ENCODE assay signal across 11 mouse cellular contexts in the genomic region with DNA sequence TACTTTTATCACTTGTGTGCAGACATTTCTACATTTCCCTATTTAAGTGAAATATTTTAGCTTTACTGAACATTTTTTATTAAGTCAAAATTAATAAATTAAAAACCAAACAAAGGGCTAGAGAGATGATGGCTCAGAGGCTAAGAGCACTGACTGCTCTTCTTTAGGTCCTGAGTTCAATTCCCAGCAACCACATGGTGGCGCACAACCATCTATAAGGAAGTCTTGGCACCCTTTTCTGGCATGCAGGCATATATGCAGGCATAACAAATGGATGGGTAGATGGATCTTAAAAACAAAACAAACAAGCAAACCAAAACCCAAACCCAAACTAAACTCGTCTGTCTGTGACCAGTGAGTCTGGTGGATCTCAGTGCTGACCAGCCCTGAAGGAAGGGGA. TPM values are rescaled to one million over a fixed set of nuclear protein-coding genes. Genes with fewer than 3 reads are reported as not detected.
DNase-seq lines count a peak whose midpoint lies in the region; ATAC-seq and TF ChIP-seq lines count a peak whose summit lies in the region.
"Had no signal": no experiment of that assay in that cellular context is flagged by ENCODE, and none has a peak within 500 bp of the region (broad histone marks: within the 10 kb centered on the region; RNA-seq: fewer than 3 reads in every experiment).

No protein-coding gene starts in this region.

- no peak overlapping the region for H3K27ac ChIP-seq in heart, postnatal 0 days (ENCODE audit: low read depth)
- no peak overlapping the region for H3K27ac ChIP-seq in midbrain, embryonic 12.5 days (replicated peaks)
- H3K27ac ChIP-seq in midbrain, embryonic 16.5 days (ENCODE audit: low read length) = no peak overlapping the region
- H3K27ac ChIP-seq in embryonic facial prominence, embryonic 14.5 days (replicated peaks; ENCODE audit: low read depth, low read length) = no peak overlapping the region
- H3K27ac ChIP-seq: heart, embryonic 15.5 days; neural tube, embryonic 12.5 days had no signal

- H3K4me2 ChIP-seq in heart, postnatal 0 days (ENCODE audit: low read depth, low read length) = no peak overlapping the region
- no peak overlapping the region for H3K4me2 ChIP-seq in midbrain, embryonic 12.5 days (replicated peaks)
- no peak overlapping the region for H3K4me2 ChIP-seq in midbrain, embryonic 16.5 days (ENCODE audit: low read length)
- H3K4me2 ChIP-seq in embryonic facial prominence, embryonic 14.5 days (ENCODE audit: low read depth, low read length) = no peak overlapping the region
- H3K4me2 ChIP-seq: heart, embryonic 15.5 days; neural tube, embryonic 12.5 days had no signal

- no peak for ATAC-seq in heart, postnatal 0 days (ENCODE audit: insufficient read depth, low read depth)
- ATAC-seq in midbrain, embryonic 12.5 days (ENCODE audit: low FRiP score, low read depth) = 0 out of 2 replicates have a peak, but pooled peaks have one; percentile 8
- ATAC-seq in midbrain, embryonic 16.5 days = no peak
- no peak for ATAC-seq in embryonic facial prominence, embryonic 14.5 days (ENCODE audit: low read depth)

- intact Hi-C loops in heart, postnatal 10 days (cut with DNase I) = loop anchor here (5.0 kb wide), 1 partner anchor 180 kb away; no protein-coding TSS in a partner anchor

- no peaks in the 10 kb centered on the region for H3K9me3 ChIP-seq in heart, postnatal 0 days (replicated peaks; ENCODE audit: control insufficient read depth, low read length)
- no peaks in the 10 kb centered on the region for H3K9me3 ChIP-seq in midbrain, embryonic 12.5 days
- H3K9me3 ChIP-seq in midbrain, embryonic 16.5 days (replicated peaks; ENCODE audit: control insufficient read depth, low read length, poor library complexity, severe bottlenecking) = no peaks in the 10 kb centered on the region
- no peaks in the 10 kb centered on the region for H3K9me3 ChIP-seq in embryonic facial prominence, embryonic 14.5 days (ENCODE audit: control insufficient read depth, low read length)
- H3K9me3 ChIP-seq: heart, embryonic 15.5 days; neural tube, embryonic 12.5 days had no signal

- no peaks in the 10 kb centered on the region for H3K4me1 ChIP-seq in heart, postnatal 0 days (ENCODE audit: control insufficient read depth, insufficient read depth)
- H3K4me1 ChIP-seq in midbrain, embryonic 12.5 days = no peaks in the 10 kb centered on the region
- H3K4me1 ChIP-seq in midbrain, embryonic 16.5 days (ENCODE audit: control insufficient read depth, insufficient read depth, low read length) = no peaks in the 10 kb centered on the region
- no peaks in the 10 kb centered on the region for H3K4me1 ChIP-seq in embryonic facial prominence, embryonic 14.5 days (ENCODE audit: control insufficient read depth, insufficient read depth, low read length)
- H3K4me1 ChIP-seq: neural tube, embryonic 12.5 days had no signal

- H3K9ac ChIP-seq in heart, postnatal 0 days (replicated peaks; ENCODE audit: low read depth, low read length) = no peak overlapping the region
- no peak overlapping the region for H3K9ac ChIP-seq in midbrain, embryonic 12.5 days (replicated peaks)
- H3K9ac ChIP-seq in midbrain, embryonic 16.5 days (ENCODE audit: low read depth, low read length) = no peak overlapping the region
- no peak overlapping the region for H3K9ac ChIP-seq in embryonic facial prominence, embryonic 14.5 days (ENCODE audit: low read depth, low read length)
- H3K9ac ChIP-seq: heart, embryonic 15.5 days; neural tube, embryonic 12.5 days had no signal

- no peaks in the 10 kb centered on the region for H3K27me3 ChIP-seq in heart, postnatal 0 days (ENCODE audit: control insufficient read depth, insufficient read depth, low read length)
- H3K27me3 ChIP-seq in midbrain, embryonic 12.5 days = no peaks in the 10 kb centered on the region
- no peaks in the 10 kb centered on the region for H3K27me3 ChIP-seq in midbrain, embryonic 16.5 days (ENCODE audit: control insufficient read depth, insufficient read depth, low read depth, low read length)
- no peaks in the 10 kb centered on the region for H3K27me3 ChIP-seq in embryonic facial prominence, embryonic 14.5 days (replicated peaks; ENCODE audit: control insufficient read depth, insufficient read depth, low read length)
- H3K27me3 ChIP-seq: heart, embryonic 15.5 days; neural tube, embryonic 12.5 days had no signal

- TF ChIP-seq CTCF in heart, postnatal 0 days (IDR thresholded peaks at IDR 0.05; ENCODE audit: low read depth) = peak; percentile 38

- no peak for DNase-seq in heart, postnatal 0 days (ENCODE audit: low spot score)
- no peak for DNase-seq in heart, postnatal 10 days
- peak; percentile 72 for DNase-seq in NIH3T3 (ENCODE audit: low read depth)
- peak; percentile 46 for DNase-seq in embryonic facial prominence, embryonic 14.5 days (ENCODE audit: low spot score)
- no peak for DNase-seq in testis, postnatal 10 days (ENCODE audit: low spot score)
- DNase-seq: cerebellum, adult 11-12 months; spleen, adult 18-20 months had no signal

- no peak overlapping the region for H3K4me3 ChIP-seq in heart, postnatal 0 days (ENCODE audit: low read depth, low read length)
- no peak overlapping the region for H3K4me3 ChIP-seq in midbrain, embryonic 12.5 days
- no peak overlapping the region for H3K4me3 ChIP-seq in midbrain, embryonic 16.5 days (ENCODE audit: low read depth, low read length)
- no peak overlapping the region for H3K4me3 ChIP-seq in embryonic facial prominence, embryonic 14.5 days (ENCODE audit: low read depth, low read length)
- H3K4me3 ChIP-seq: heart, embryonic 15.5 days; neural tube, embryonic 12.5 days had no signal

- WGBS in heart, postnatal 0 days = 69% methylated on average over 2 of the region's 2 CpGs
- 60% methylated on average over 2 of the region's 2 CpGs for WGBS in midbrain, embryonic 12.5 days
- 68% methylated on average over 2 of the region's 2 CpGs for WGBS in midbrain, embryonic 16.5 days
- WGBS in embryonic facial prominence, embryonic 14.5 days = 51% methylated on average over 2 of the region's 2 CpGs

- no peak for TF ChIP-seq EP300 in heart, postnatal 0 days (IDR thresholded peaks at IDR 0.05; ENCODE audit: low read depth)

- peaks cover 7% of the 10 kb centered on the region; the same call in 1 of the 2 replicates for H3K36me3 ChIP-seq in heart, postnatal 0 days (replicated peaks; ENCODE audit: control insufficient read depth, insufficient read depth, low read length)
- H3K36me3 ChIP-seq in midbrain, embryonic 12.5 days = peaks cover 19% of the 10 kb centered on the region
- H3K36me3 ChIP-seq in midbrain, embryonic 16.5 days (ENCODE audit: control insufficient read depth, insufficient read depth, low read length) = no peaks in the 10 kb centered on the region
- H3K36me3 ChIP-seq in embryonic facial prominence, embryonic 14.5 days (ENCODE audit: control insufficient read depth, insufficient read depth, low read length) = peaks cover 17% of the 10 kb centered on the region

RNA-seq across cellular contexts. Expression of gene Hmgb2, which starts 20.5 kb away (rescaled TPM):
- 22.1 and 25.6 TPM in 2 replicates for total RNA-seq in heart, postnatal 0 days (2014; rRNA removed; ENCODE audit: low replicate concordance)
- 123 and 145 TPM in 2 replicates for polyA plus RNA-seq in heart, postnatal 0 days (2015; fragmentation: Nextera tagmentation; extraction: Ambion mirVana)
- total RNA-seq in heart, postnatal 10 days (2021) = 10 to 100 TPM; 66.0 to 67.2 TPM
- polyA plus RNA-seq in midbrain, embryonic 12.5 days (2016; fragmentation: Nextera tagmentation; extraction: Ambion mirVana) = 531 and 557 TPM in 2 replicates
- polyA plus RNA-seq in midbrain, embryonic 16.5 days (2015; fragmentation: Nextera tagmentation; extraction: Ambion mirVana) = 42.3 and 46.4 TPM in 2 replicates
- 258 and 290 TPM in 2 replicates for polyA plus RNA-seq in embryonic facial prominence, embryonic 14.5 days (2014; fragmentation: Nextera tagmentation; extraction: Ambion mirVana)

RNA-seq across cellular contexts. Expression of gene Sap30, which starts 44.6 kb away (rescaled TPM):
- total RNA-seq in heart, postnatal 0 days (2014; rRNA removed; ENCODE audit: low replicate concordance) = 57.2 and 106 TPM in 2 replicates
- 36.7 and 37.7 TPM in 2 replicates for polyA plus RNA-seq in heart, postnatal 0 days (2015; fragmentation: Nextera tagmentation; extraction: Ambion mirVana)
- total RNA-seq in heart, postnatal 10 days (2021) = 10 to 100 TPM; 17.8 to 21.1 TPM
- 115 and 116 TPM in 2 replicates for polyA plus RNA-seq in midbrain, embryonic 12.5 days (2016; fragmentation: Nextera tagmentation; extraction: Ambion mirVana)
- polyA plus RNA-seq in midbrain, embryonic 16.5 days (2015; fragmentation: Nextera tagmentation; extraction: Ambion mirVana) = 24.5 and 26.0 TPM in 2 replicates
- polyA plus RNA-seq in embryonic facial prominence, embryonic 14.5 days (2014; fragmentation: Nextera tagmentation; extraction: Ambion mirVana) = 32.8 and 34.4 TPM in 2 replicates

Comparison
In these comparisons a context has a peak if more than half of its experiments do, and no peak if none do; other contexts are left out.
1. DNase-seq: peak in NIH3T3 (single experiment) and embryonic facial prominence, embryonic 14.5 days (single experiment); none in heart, postnatal 0 days (single experiment), heart, postnatal 10 days (0 of 2) and testis, postnatal 10 days (single experiment).